Mouse (Mus musculus) liver, embryonic 14.5 days (tissue): Measurements from ENCODE around the gene Gprasp2. TPM values are rescaled to one million over a fixed set of nuclear protein-coding genes. Genes with fewer than 3 reads are reported as not detected.

Source experiments
- ATAC-seq: fragments of 200-750 bp; cut with Nextera tagmentation; 2 replicates; pipeline ENCODE4 v1.8.0; 2017; ENCODE audit warnings: moderate number of reproducible peaks, mild to moderate bottlenecking, moderate library complexity; ENCODE audit not compliant: insufficient read depth
- DNase-seq, 3 experiments: peaks; one replicate each; pipeline ENCODE4 v3.0.0-alpha.2; 2012 to 2013; ENCODE audit warnings: low read depth in 3 of 3, low spot score in 3 of 3
- H3K27ac ChIP-seq: fragments of 300-500 bp; sonication (generic); 2 replicates; pipeline ENCODE4 v1.5.1; 2014; ENCODE audit warnings: moderate library complexity, mild to moderate bottlenecking, control low read depth, inconsistent platforms
- H3K27me3 ChIP-seq: fragments of 300-500 bp; sonication (generic); 2 replicates; pipeline ENCODE4 v1.6.1; 2014; ENCODE audit warnings: mild to moderate bottlenecking, low read length, moderate library complexity; ENCODE audit not compliant: control insufficient read depth, insufficient read depth
- H3K36me3 ChIP-seq: fragments of 300-500 bp; sonication (generic); replicated peaks from 2 replicates; pipeline ENCODE4 v1.6.1; 2014; ENCODE audit warnings: low read depth; ENCODE audit not compliant: control insufficient read depth, insufficient read depth
- H3K4me1 ChIP-seq, 2 experiments: fragments of 200-500 bp in 1 of 2; fragments of 300-500 bp in 1 of 2; sonication (generic) in 1 of 2; replicated peaks; 2 replicates each; pipeline ENCODE4 v1.6.1; 2012 to 2014; ENCODE audit warnings: antibody characterized with exemption in 1 of 2, inconsistent platforms in 1 of 2, low read length in 1 of 2; ENCODE audit not compliant: control insufficient read depth in 2 of 2, insufficient read depth in 2 of 2
- H3K4me2 ChIP-seq: fragments of 300-500 bp; sonication (generic); 2 replicates; pipeline ENCODE4 v1.6.1; 2014; ENCODE audit warnings: low read depth, mild to moderate bottlenecking, control low read depth, moderate library complexity
- H3K4me3 ChIP-seq, 2 experiments: fragments of 200-500 bp in 1 of 2; fragments of 300-500 bp in 1 of 2; sonication (generic) in 1 of 2; 2 replicates each; pipeline ENCODE4 v1.5.1; 2012 to 2014; ENCODE audit warnings: low read depth in 2 of 2, low read length in 2 of 2, mild to moderate bottlenecking in 2 of 2, control low read depth in 1 of 2, inconsistent platforms in 1 of 2, moderate library complexity in 1 of 2; ENCODE audit not compliant: insufficient read depth in 1 of 2
- H3K9ac ChIP-seq: fragments of 300-500 bp; sonication (generic); replicated peaks from 2 replicates; pipeline ENCODE4 v1.6.1; 2014; ENCODE audit warnings: mild to moderate bottlenecking, control low read depth, moderate library complexity
- H3K9me3 ChIP-seq: fragments of 300-500 bp; sonication (generic); 2 replicates; pipeline ENCODE4 v1.6.1; 2016; ENCODE audit warnings: low read length, mixed read lengths; ENCODE audit not compliant: control insufficient read depth
- CTCF ChIP-seq: IDR thresholded peaks from 2 replicates; pipeline ENCODE4 v1.5.1; 2016; ENCODE audit warnings: antibody characterized with exemption, low read depth, control low read depth
- EP300 ChIP-seq: IDR thresholded peaks from 2 replicates; pipeline ENCODE4 v1.6.1; 2016; ENCODE audit warnings: antibody characterized with exemption, low read depth
- WGBS: fragments of 180-500 bp; shearing (Covaris S2); extraction: QIAGEN DNeasy Blood & Tissue Kit; methylation state at CpG from one replicate; pipeline ENCODE4 v1.1.7; 2014; ENCODE audit not compliant: insufficient replicate concordance; 5-methylcytosine and 5-hydroxymethylcytosine counted together
- polyA plus RNA-seq, 2 experiments: library from polyadenylated mRNA; depleted of rRNA in 1 of 2; stranded (reverse) in 1 of 2; unstranded in 1 of 2; fragments of >200 nt; fragmentation: Nextera tagmentation in 1 of 2; extraction: Ambion mirVana in 1 of 2; gene quantifications; 2 replicates each; pipeline versions ENCODE4 v1.2.1 to v1.2.3; 2012 to 2014

The Gprasp2 gene
- polyA plus RNA-seq, 2 experiments, result 0.80 to 1.0 TPM

- Histone ChIP-seq H3K4me2 (peak overlapping the region; percentile 67), H3K27me3 (no peaks in the 10 kb centered on the region), H3K4me1 (no peaks in the 10 kb centered on the region), H3K9ac (peak overlapping the region; percentile 61), H3K9me3 (no peaks in the 10 kb centered on the region), H3K36me3 (no peaks in the 10 kb centered on the region), H3K27ac (no peak overlapping the region), H3K4me3 (peak overlapping the region; percentile 54 to 65)
- 17% methylated on average over 11 of the region's 11 CpGs for WGBS
- no peak for DNase-seq
- ATAC-seq, result peak; percentile 46; the same call in 1 of the 2 replicates
- TF ChIP-seq EP300 (no peak), CTCF (no peak)
Measured at GRCm38 (mm10) chrX:135886234-135886585, 47.4 kb downstream of the Gprasp2 start.

Other genes starting within 250 kb of the Gprasp2 start
- gene Nxf7, start 240.3 kb upstream of the Gprasp2 start, polyA plus RNA-seq (2012; rRNA removed), result 0.12 and 0.18 TPM in 2 replicates
- not detected in 2 replicates for gene Nxf7, start 240.3 kb upstream of the Gprasp2 start, polyA plus RNA-seq (2014; fragmentation: Nextera tagmentation; extraction: Ambion mirVana)
- not detected in 2 replicates for gene Prame, start 211.3 kb upstream of the Gprasp2 start, polyA plus RNA-seq (2012; rRNA removed)
- gene Prame, start 211.3 kb upstream of the Gprasp2 start, polyA plus RNA-seq (2014; fragmentation: Nextera tagmentation; extraction: Ambion mirVana), result not detected in 2 replicates
- not detected in 2 replicates for gene Tcp11x2, start 145.2 kb upstream of the Gprasp2 start, polyA plus RNA-seq (2012; rRNA removed)
- gene Tcp11x2, start 145.2 kb upstream of the Gprasp2 start, polyA plus RNA-seq (2014; fragmentation: Nextera tagmentation; extraction: Ambion mirVana), result not detected in 2 replicates
- gene Tmsb15a, start 113.8 kb upstream of the Gprasp2 start, polyA plus RNA-seq (2012; rRNA removed), result not detected in 2 replicates
- gene Tmsb15a, start 113.8 kb upstream of the Gprasp2 start, polyA plus RNA-seq (2014; fragmentation: Nextera tagmentation; extraction: Ambion mirVana), result not detected in 2 replicates
- 1.0 and 1.7 TPM in 2 replicates for gene Armcx5, start 96.3 kb upstream of the Gprasp2 start, polyA plus RNA-seq (2012; rRNA removed)
- gene Armcx5, start 96.3 kb upstream of the Gprasp2 start, polyA plus RNA-seq (2014; fragmentation: Nextera tagmentation; extraction: Ambion mirVana), result 2.2 and 2.4 TPM in 2 replicates
- gene Gprasp1, start 96.3 kb upstream of the Gprasp2 start, polyA plus RNA-seq (2012; rRNA removed), result 3.5 and 5.9 TPM in 2 replicates
- 6.2 and 7.7 TPM in 2 replicates for gene Gprasp1, start 96.3 kb upstream of the Gprasp2 start, polyA plus RNA-seq (2014; fragmentation: Nextera tagmentation; extraction: Ambion mirVana)
- gene Bhlhb9, start 41.4 kb upstream of the Gprasp2 start, polyA plus RNA-seq (2012; rRNA removed), result 3.1 and 5.8 TPM in 2 replicates
- 8.7 and 10.3 TPM in 2 replicates for gene Bhlhb9, start 41.4 kb upstream of the Gprasp2 start, polyA plus RNA-seq (2014; fragmentation: Nextera tagmentation; extraction: Ambion mirVana)
- 7.2 and 8.3 TPM in 2 replicates for gene Arxes2, start 154.8 kb downstream of the Gprasp2 start, polyA plus RNA-seq (2012; rRNA removed)
- gene Arxes2, start 154.8 kb downstream of the Gprasp2 start, polyA plus RNA-seq (2014; fragmentation: Nextera tagmentation; extraction: Ambion mirVana), result 15.9 and 18.3 TPM in 2 replicates
- 2.6 and 2.8 TPM in 2 replicates for gene Arxes1, start 194.3 kb downstream of the Gprasp2 start, polyA plus RNA-seq (2012; rRNA removed)
- 7.4 and 7.8 TPM in 2 replicates for gene Arxes1, start 194.3 kb downstream of the Gprasp2 start, polyA plus RNA-seq (2014; fragmentation: Nextera tagmentation; extraction: Ambion mirVana)
- 57.1 and 93.6 TPM in 2 replicates for gene Bex2, start 229.2 kb downstream of the Gprasp2 start, polyA plus RNA-seq (2012; rRNA removed)
- gene Bex2, start 229.2 kb downstream of the Gprasp2 start, polyA plus RNA-seq (2014; fragmentation: Nextera tagmentation; extraction: Ambion mirVana), result 127 and 138 TPM in 2 replicates
- gene Nxf3, start 246.2 kb downstream of the Gprasp2 start, polyA plus RNA-seq (2012; rRNA removed), result 0.24 and 0.39 TPM in 2 replicates
- gene Nxf3, start 246.2 kb downstream of the Gprasp2 start, polyA plus RNA-seq (2014; fragmentation: Nextera tagmentation; extraction: Ambion mirVana), result 0.17 and 0.23 TPM in 2 replicates